Mouse (Mus musculus): ENCODE measurements around the gene Dnttip1. TPM values are rescaled to one million over a fixed set of nuclear protein-coding genes. Genes with fewer than 3 reads are reported as not detected.

Gene Dnttip1
- polyA plus RNA-seq, 1 experiment: 33.4 TPM

- TF ChIP-seq CTCF (IDR thresholded peaks at IDR 0.05; ENCODE audit: low read depth, low read length) (no peak), POLR2A (IDR thresholded peaks at IDR 0.05; ENCODE audit: borderline replicate concordance, low read depth, low read length) (no peak)
- Histone ChIP-seq H3K4me1 (ENCODE audit: control insufficient read depth, insufficient read depth, low read length) (peaks cover 10% of the 10 kb centered on the region), H3K4me3 (ENCODE audit: insufficient read depth, low read length) (no peak overlapping the region), H3K27ac (ENCODE audit: insufficient read depth, low read depth, low read length) (no peak overlapping the region)
These were observed 71.4 kb downstream of the Dnttip1 start for GRCm38 (mm10) chr2:164817206-164817605.

- TF ChIP-seq POLR2A (IDR thresholded peaks at IDR 0.05; ENCODE audit: borderline replicate concordance, low read depth, low read length): no peak
- TF ChIP-seq CTCF (IDR thresholded peaks at IDR 0.05; ENCODE audit: low read depth, low read length): no peak
- Histone ChIP-seq H3K27ac (ENCODE audit: insufficient read depth, low read depth, low read length) (no peak overlapping the region), H3K4me3 (ENCODE audit: insufficient read depth, low read length) (no peak overlapping the region), H3K4me1 (ENCODE audit: control insufficient read depth, insufficient read depth, low read length) (peaks cover 12% of the 10 kb centered on the region)
These were observed 71.9 kb downstream of the Dnttip1 start for GRCm38 (mm10) chr2:164817703-164818102.

Other genes with a start within 250 kb of the Dnttip1 start
- 58.5 and 80.9 TPM in 2 replicates for gene Pigt, start 248.5 kb upstream of the Dnttip1 start, polyA plus RNA-seq (2012; ENCODE audit: insufficient read depth, insufficient read length, missing spikeins)
- not detected in 2 replicates for gene Wfdc2, start 183.6 kb upstream of the Dnttip1 start, polyA plus RNA-seq (2012; ENCODE audit: insufficient read depth, insufficient read length, missing spikeins)
- not detected in 2 replicates for gene Spint3, start 172.5 kb upstream of the Dnttip1 start, polyA plus RNA-seq (2012; ENCODE audit: insufficient read depth, insufficient read length, missing spikeins)
- not detected in 2 replicates for gene Wfdc6a, start 160.5 kb upstream of the Dnttip1 start, polyA plus RNA-seq (2012; ENCODE audit: insufficient read depth, insufficient read length, missing spikeins)
- not detected in 2 replicates for gene Eppin, start 152.4 kb upstream of the Dnttip1 start, polyA plus RNA-seq (2012; ENCODE audit: insufficient read depth, insufficient read length, missing spikeins)
- gene Wfdc6b, start 132.5 kb upstream of the Dnttip1 start, polyA plus RNA-seq (2012; ENCODE audit: insufficient read depth, insufficient read length, missing spikeins): not detected in 2 replicates
- not detected in 2 replicates for gene Wfdc8, start 132.4 kb upstream of the Dnttip1 start, polyA plus RNA-seq (2012; ENCODE audit: insufficient read depth, insufficient read length, missing spikeins)
- gene Wfdc16, start 107.2 kb upstream of the Dnttip1 start, polyA plus RNA-seq (2012; ENCODE audit: insufficient read depth, insufficient read length, missing spikeins): not detected in 2 replicates
- not detected in 2 replicates for gene Wfdc10, start 89.9 kb upstream of the Dnttip1 start, polyA plus RNA-seq (2012; ENCODE audit: insufficient read depth, insufficient read length, missing spikeins)
- not detected in 2 replicates for gene Wfdc9, start 89.4 kb upstream of the Dnttip1 start, polyA plus RNA-seq (2012; ENCODE audit: insufficient read depth, insufficient read length, missing spikeins)
- gene Wfdc11, start 71.9 kb upstream of the Dnttip1 start, polyA plus RNA-seq (2012; ENCODE audit: insufficient read depth, insufficient read length, missing spikeins): not detected in 2 replicates
- not detected in 2 replicates for gene Wfdc13, start 60.9 kb upstream of the Dnttip1 start, polyA plus RNA-seq (2012; ENCODE audit: insufficient read depth, insufficient read length, missing spikeins)
- not detected in 2 replicates for gene Spint4, start 47.5 kb upstream of the Dnttip1 start, polyA plus RNA-seq (2012; ENCODE audit: insufficient read depth, insufficient read length, missing spikeins)
- gene Spint5, start 30.7 kb upstream of the Dnttip1 start, polyA plus RNA-seq (2012; ENCODE audit: insufficient read depth, insufficient read length, missing spikeins): not detected in 2 replicates
- not detected in 2 replicates for gene Wfdc3, start 52 bp upstream of the Dnttip1 start, polyA plus RNA-seq (2012; ENCODE audit: insufficient read depth, insufficient read length, missing spikeins)
- 93.9 and 99.8 TPM in 2 replicates for gene Ube2c, start 23.9 kb downstream of the Dnttip1 start, polyA plus RNA-seq (2012; ENCODE audit: insufficient read depth, insufficient read length, missing spikeins)
- 0.80 TPM in 1 of 2 replicates, not detected in the other for gene Tnnc2, start 34.0 kb downstream of the Dnttip1 start, polyA plus RNA-seq (2012; ENCODE audit: insufficient read depth, insufficient read length, missing spikeins)
- gene Snx21, start 39.8 kb downstream of the Dnttip1 start, polyA plus RNA-seq (2012; ENCODE audit: insufficient read depth, insufficient read length, missing spikeins): 14.6 and 20.3 TPM in 2 replicates
- gene Acot8, start 58.9 kb downstream of the Dnttip1 start, polyA plus RNA-seq (2012; ENCODE audit: insufficient read depth, insufficient read length, missing spikeins): 26.8 and 27.6 TPM in 2 replicates
- gene Zswim3, start 59.1 kb downstream of the Dnttip1 start, polyA plus RNA-seq (2012; ENCODE audit: insufficient read depth, insufficient read length, missing spikeins): 5.0 and 7.3 TPM in 2 replicates
- 5.7 and 5.8 TPM in 2 replicates for gene Zswim1, start 76.7 kb downstream of the Dnttip1 start, polyA plus RNA-seq (2012; ENCODE audit: insufficient read depth, insufficient read length, missing spikeins)
- gene Spata25, start 82.6 kb downstream of the Dnttip1 start, polyA plus RNA-seq (2012; ENCODE audit: insufficient read depth, insufficient read length, missing spikeins): 1.4 TPM in 1 of 2 replicates, not detected in the other
- gene Ctsa, start 86.9 kb downstream of the Dnttip1 start, polyA plus RNA-seq (2012; ENCODE audit: insufficient read depth, insufficient read length, missing spikeins): 632 and 760 TPM in 2 replicates
- 21.0 and 25.4 TPM in 2 replicates for gene Neurl2, start 87.5 kb downstream of the Dnttip1 start, polyA plus RNA-seq (2012; ENCODE audit: insufficient read depth, insufficient read length, missing spikeins)
- gene Pltp, start 111.7 kb downstream of the Dnttip1 start, polyA plus RNA-seq (2012; ENCODE audit: insufficient read depth, insufficient read length, missing spikeins): 1,260 and 1,371 TPM in 2 replicates
- gene Pcif1, start 133.3 kb downstream of the Dnttip1 start, polyA plus RNA-seq (2012; ENCODE audit: insufficient read depth, insufficient read length, missing spikeins): 27.1 and 27.6 TPM in 2 replicates
- gene Zfp335, start 165.8 kb downstream of the Dnttip1 start, polyA plus RNA-seq (2012; ENCODE audit: insufficient read depth, insufficient read length, missing spikeins): 14.0 and 14.5 TPM in 2 replicates
- gene Mmp9, start 194.8 kb downstream of the Dnttip1 start, polyA plus RNA-seq (2012; ENCODE audit: insufficient read depth, insufficient read length, missing spikeins): 0.70 and 1.4 TPM in 2 replicates
- not detected in 2 replicates for gene Slc12a5, start 214.8 kb downstream of the Dnttip1 start, polyA plus RNA-seq (2012; ENCODE audit: insufficient read depth, insufficient read length, missing spikeins)